Mouse (Mus musculus): ENCODE measurements around the gene Dnm1. TPM values are rescaled to one million over a fixed set of nuclear protein-coding genes. Genes with fewer than 3 reads are reported as not detected.
A peak's percentile ranks its signal among the peaks of the same experiment; 100 is the strongest.

The Dnm1 gene
- polyA plus RNA-seq, 1 experiment from 2014 or later, result 5.6 TPM

GRCm38 (mm10) chr2:32335888-32336287, 17.2 kb downstream of the Dnm1 start:
- Histone ChIP-seq H3K27me3 (ENCODE audit: insufficient read depth, low read length) (no peaks in the 10 kb centered on the region), H3K27ac (no peak overlapping the region), H3K9me3 (replicated peaks; ENCODE audit: low read length) (no peaks in the 10 kb centered on the region), H3K4me3 (replicated peaks; ENCODE audit: low read depth, low read length) (no peak overlapping the region), H3K4me2 (ENCODE audit: low read length) (no peak overlapping the region), H3K4me1 (replicated peaks; ENCODE audit: insufficient read depth, low read length) (no peaks in the 10 kb centered on the region), H3K36me3 (ENCODE audit: insufficient read depth, low read length) (no peaks in the 10 kb centered on the region), H3K9ac (ENCODE audit: low read depth, low read length) (no peak overlapping the region)
- DNase-seq (ENCODE audit: low spot score), result peak; percentile 52
- WGBS, result 33% methylated on average over 15 of the region's 15 CpGs
- TF ChIP-seq CTCF (IDR thresholded peaks at IDR 0.05; ENCODE audit: low read depth), result no peak
- no peak for ATAC-seq (replicated peaks; ENCODE audit: low FRiP score, low read depth)

GRCm38 (mm10) chr2:32332159-32332558, 21.0 kb downstream of the Dnm1 start:
- no peak for DNase-seq (ENCODE audit: low spot score)
- no peak for TF ChIP-seq CTCF (IDR thresholded peaks at IDR 0.05; ENCODE audit: low read depth)
- no peaks in the 10 kb centered on the region; the same call in 1 of the 2 replicates for H3K4me1 ChIP-seq (replicated peaks; ENCODE audit: insufficient read depth, low read length)
- no peak overlapping the region for H3K4me2 ChIP-seq (ENCODE audit: low read length)
- 82% methylated on average over 5 of the region's 5 CpGs for WGBS
- ATAC-seq (replicated peaks; ENCODE audit: low FRiP score, low read depth), result no peak
- no peak overlapping the region for H3K27ac ChIP-seq
- H3K4me3 ChIP-seq (replicated peaks; ENCODE audit: low read depth, low read length), result no peak overlapping the region
- no peaks in the 10 kb centered on the region for H3K9me3 ChIP-seq (replicated peaks; ENCODE audit: low read length)
- H3K36me3 ChIP-seq (ENCODE audit: insufficient read depth, low read length), result no peaks in the 10 kb centered on the region
- no peak overlapping the region for H3K9ac ChIP-seq (ENCODE audit: low read depth, low read length)
- H3K27me3 ChIP-seq (ENCODE audit: insufficient read depth, low read length), result no peaks in the 10 kb centered on the region

- no peak overlapping the region for H3K4me3 ChIP-seq (replicated peaks; ENCODE audit: low read depth, low read length)
- H3K4me2 ChIP-seq (ENCODE audit: low read length), result no peak overlapping the region
- TF ChIP-seq CTCF (IDR thresholded peaks at IDR 0.05; ENCODE audit: low read depth), result no peak
- H3K27ac ChIP-seq, result no peak overlapping the region
- no peaks in the 10 kb centered on the region for H3K9me3 ChIP-seq (replicated peaks; ENCODE audit: low read length)
- WGBS, result 41% methylated on average over 6 of the region's 6 CpGs
- DNase-seq (ENCODE audit: low spot score), result no peak
- no peak overlapping the region for H3K9ac ChIP-seq (ENCODE audit: low read depth, low read length)
- no peaks in the 10 kb centered on the region; the same call in 1 of the 2 replicates for H3K4me1 ChIP-seq (replicated peaks; ENCODE audit: insufficient read depth, low read length)
- no peaks in the 10 kb centered on the region for H3K36me3 ChIP-seq (ENCODE audit: insufficient read depth, low read length)
- H3K27me3 ChIP-seq (ENCODE audit: insufficient read depth, low read length), result no peaks in the 10 kb centered on the region
- ATAC-seq (replicated peaks; ENCODE audit: low FRiP score, low read depth), result no peak
Measured at GRCm38 (mm10) chr2:32329531-32329930, 23.6 kb downstream of the Dnm1 start.

GRCm38 (mm10) chr2:32328911-32329460, 24.2 kb downstream of the Dnm1 start:
- Histone ChIP-seq H3K4me2 (ENCODE audit: low read length) (no peak overlapping the region), H3K4me1 (replicated peaks; ENCODE audit: insufficient read depth, low read length) (no peaks in the 10 kb centered on the region; the same call in 1 of the 2 replicates), H3K36me3 (ENCODE audit: insufficient read depth, low read length) (no peaks in the 10 kb centered on the region), H3K9me3 (replicated peaks; ENCODE audit: low read length) (no peaks in the 10 kb centered on the region), H3K4me3 (replicated peaks; ENCODE audit: low read depth, low read length) (no peak overlapping the region), H3K9ac (ENCODE audit: low read depth, low read length) (no peak overlapping the region), H3K27ac (no peak overlapping the region), H3K27me3 (ENCODE audit: insufficient read depth, low read length) (no peaks in the 10 kb centered on the region)
- WGBS, result 19% methylated on average over 13 of the region's 13 CpGs
- no peak for TF ChIP-seq CTCF (IDR thresholded peaks at IDR 0.05; ENCODE audit: low read depth)
- ATAC-seq (replicated peaks; ENCODE audit: low FRiP score, low read depth) (no peak), DNase-seq (ENCODE audit: low spot score) (no peak)

- Histone ChIP-seq H3K27ac (no peak overlapping the region), H3K4me2 (ENCODE audit: low read length) (no peak overlapping the region), H3K9me3 (replicated peaks; ENCODE audit: low read length) (no peaks in the 10 kb centered on the region), H3K36me3 (ENCODE audit: insufficient read depth, low read length) (no peaks in the 10 kb centered on the region), H3K4me3 (replicated peaks; ENCODE audit: low read depth, low read length) (no peak overlapping the region), H3K4me1 (replicated peaks; ENCODE audit: insufficient read depth, low read length) (no peaks in the 10 kb centered on the region; the same call in 1 of the 2 replicates), H3K27me3 (ENCODE audit: insufficient read depth, low read length) (no peaks in the 10 kb centered on the region), H3K9ac (ENCODE audit: low read depth, low read length) (no peak overlapping the region)
- WGBS, result 76% methylated on average over 4 of the region's 4 CpGs
- TF ChIP-seq CTCF (IDR thresholded peaks at IDR 0.05; ENCODE audit: low read depth), result no peak
- no peak for DNase-seq (ENCODE audit: low spot score)
- ATAC-seq (replicated peaks; ENCODE audit: low FRiP score, low read depth), result no peak
Measured at GRCm38 (mm10) chr2:32327200-32327599, 25.9 kb downstream of the Dnm1 start.

GRCm38 (mm10) chr2:32325342-32325741, 27.8 kb downstream of the Dnm1 start:
- Histone ChIP-seq H3K4me3 (replicated peaks; ENCODE audit: low read depth, low read length) (no peak overlapping the region), H3K4me2 (ENCODE audit: low read length) (no peak overlapping the region), H3K36me3 (ENCODE audit: insufficient read depth, low read length) (no peaks in the 10 kb centered on the region), H3K4me1 (replicated peaks; ENCODE audit: insufficient read depth, low read length) (no peaks in the 10 kb centered on the region; the same call in 1 of the 2 replicates), H3K27ac (no peak overlapping the region), H3K9ac (ENCODE audit: low read depth, low read length) (no peak overlapping the region), H3K9me3 (replicated peaks; ENCODE audit: low read length) (no peaks in the 10 kb centered on the region), H3K27me3 (ENCODE audit: insufficient read depth, low read length) (no peaks in the 10 kb centered on the region)
- ATAC-seq (replicated peaks; ENCODE audit: low FRiP score, low read depth), result no peak
- no peak for TF ChIP-seq CTCF (IDR thresholded peaks at IDR 0.05; ENCODE audit: low read depth)
- no peak for DNase-seq (ENCODE audit: low spot score)
- 23% methylated on average over 7 of the region's 7 CpGs for WGBS

- H3K4me2 ChIP-seq (ENCODE audit: low read length), result no peak overlapping the region
- peaks cover 8% of the 10 kb centered on the region; the same call in 1 of the 2 replicates for H3K4me1 ChIP-seq (replicated peaks; ENCODE audit: insufficient read depth, low read length)
- TF ChIP-seq CTCF (IDR thresholded peaks at IDR 0.05; ENCODE audit: low read depth), result 0 out of 2 replicates have a peak, but pooled peaks have one; percentile 18
- 66% methylated on average over 4 of the region's 4 CpGs for WGBS
- no peaks in the 10 kb centered on the region for H3K27me3 ChIP-seq (ENCODE audit: insufficient read depth, low read length)
- no peak overlapping the region for H3K4me3 ChIP-seq (replicated peaks; ENCODE audit: low read depth, low read length)
- DNase-seq (ENCODE audit: low spot score) (no peak), ATAC-seq (replicated peaks; ENCODE audit: low FRiP score, low read depth) (no peak)
- no peak overlapping the region for H3K9ac ChIP-seq (ENCODE audit: low read depth, low read length)
- no peak overlapping the region for H3K27ac ChIP-seq
- H3K9me3 ChIP-seq (replicated peaks; ENCODE audit: low read length), result no peaks in the 10 kb centered on the region
- H3K36me3 ChIP-seq (ENCODE audit: insufficient read depth, low read length), result no peaks in the 10 kb centered on the region
Measured at GRCm38 (mm10) chr2:32324322-32324721, 28.8 kb downstream of the Dnm1 start.

Measured in kidney, postnatal 0 days (tissue).